Mouse (Mus musculus) neural tube, embryonic 13.5 days (tissue): ENCODE data around the gene Olfr600. TPM values are rescaled to one million over a fixed set of nuclear protein-coding genes. Genes with fewer than 3 reads are reported as not detected.
"Not testable (repeated sequence)": the region's sequence is repeated elsewhere in the genome, so short reads cannot be mapped to it uniquely, and the experiment has no call there.

ENCODE experiments used
- ATAC-seq: fragments of 200-750 bp; cut with Nextera tagmentation; 2 replicates; pipeline ENCODE4 v1.8.0; 2017; ENCODE audit warnings: low read depth, mild to moderate bottlenecking, moderate TSS enrichment, moderate library complexity
- H3K27ac ChIP-seq: fragments of 300-500 bp; sonication (generic); replicated peaks from 2 replicates; pipeline ENCODE4 v1.5.1; 2015; ENCODE audit warnings: moderate library complexity, mild to moderate bottlenecking, inconsistent platforms
- H3K27me3 ChIP-seq: fragments of 300-500 bp; sonication (generic); 2 replicates; pipeline ENCODE4 v1.6.1; 2015; ENCODE audit warnings: mild to moderate bottlenecking, inconsistent platforms
- H3K36me3 ChIP-seq: fragments of 300-500 bp; sonication (generic); 2 replicates; pipeline ENCODE4 v1.6.1; 2015; ENCODE audit warnings: mild to moderate bottlenecking, inconsistent platforms
- H3K4me1 ChIP-seq: fragments of 300-500 bp; sonication (generic); replicated peaks from 2 replicates; pipeline ENCODE4 v1.6.1; 2015; ENCODE audit warnings: inconsistent platforms
- H3K4me2 ChIP-seq: fragments of 300-500 bp; sonication (generic); 2 replicates; pipeline ENCODE4 v1.6.1; 2015; ENCODE audit warnings: inconsistent platforms, mild to moderate bottlenecking, moderate library complexity
- H3K4me3 ChIP-seq: fragments of 300-500 bp; sonication (generic); 2 replicates; pipeline ENCODE4 v1.5.1; 2015; ENCODE audit warnings: mild to moderate bottlenecking, inconsistent platforms
- H3K9ac ChIP-seq: fragments of 300-500 bp; sonication (generic); 2 replicates; pipeline ENCODE4 v1.6.1; 2015; ENCODE audit warnings: moderate library complexity, mild to moderate bottlenecking, inconsistent platforms
- H3K9me3 ChIP-seq: fragments of 300-500 bp; sonication (generic); 2 replicates; pipeline ENCODE4 v1.6.1; 2016; ENCODE audit warnings: inconsistent platforms
- WGBS: fragments of 180-500 bp; shearing (Covaris S2); methylation state at CpG from one replicate; pipeline ENCODE4 v1.1.7; 2015; 5-methylcytosine and 5-hydroxymethylcytosine counted together
- polyA plus RNA-seq: library from polyadenylated mRNA; unstranded; fragments of >200 nt; fragmentation: Nextera tagmentation; extraction: Ambion mirVana; gene quantifications from 2 replicates; pipeline ENCODE4 v1.2.1, GENCODE M21; 2015

Olfr600 gene
- not detected in 2 replicates for polyA plus RNA-seq

- Histone ChIP-seq H3K4me3 (no peak within 1 kb of the TSS), H3K4me1 (no peaks in the 10 kb centered on the region), H3K9me3 (no peaks in the 10 kb centered on the region), H3K36me3 (no peaks in the 10 kb centered on the region), H3K9ac (no peak within 1 kb of the TSS), H3K27me3 (no peaks in the 10 kb centered on the region), H3K4me2 (no peak within 1 kb of the TSS), H3K27ac (no peak within 1 kb of the TSS)
- ATAC-seq = no peak
Observed at GRCm38 (mm10) chr7:103349569-103349968, at the start of gene Olfr600. Gene Olfr600, minus strand, starts transcription at chr7:103349669.

- WGBS = 3% methylated on average over 1 of the region's 1 CpGs
Observed at GRCm38 (mm10) chr7:103398981-103399380, 49.5 kb upstream of the Olfr600 start.

GRCm38 (mm10) chr7:103397758-103398157 is 48.3 kb upstream of the Olfr600 start:
- no peaks in the 10 kb centered on the region for H3K9me3 ChIP-seq
- no peaks in the 10 kb centered on the region for H3K27me3 ChIP-seq
- H3K9ac ChIP-seq = no peak overlapping the region
- H3K27ac ChIP-seq = no peak overlapping the region
- no peaks in the 10 kb centered on the region for H3K36me3 ChIP-seq
- no peaks in the 10 kb centered on the region for H3K4me1 ChIP-seq
- no peak overlapping the region for H3K4me2 ChIP-seq
- H3K4me3 ChIP-seq = no peak overlapping the region
- ATAC-seq = no peak

More at GRCm38 (mm10) chr7:103398981-103399380, 49.5 kb upstream of the Olfr600 start:
- Histone ChIP-seq H3K9ac (no peak overlapping the region), H3K27me3 (no peaks in the 10 kb centered on the region), H3K9me3 (no peaks in the 10 kb centered on the region), H3K27ac (no peak overlapping the region), H3K36me3 (no peaks in the 10 kb centered on the region), H3K4me2 (no peak overlapping the region), H3K4me1 (no peaks in the 10 kb centered on the region), H3K4me3 (no peak overlapping the region)
- ATAC-seq = no peak

GRCm38 (mm10) chr7:103386077-103386476 is 36.6 kb upstream of the Olfr600 start, which contains the start of gene Olfr603:
Gene Olfr603, minus strand, starts transcription at chr7:103386177.
- no peaks in the 10 kb centered on the region for H3K36me3 ChIP-seq
- H3K4me3 ChIP-seq = no peak within 1 kb of the TSS
- no peaks in the 10 kb centered on the region for H3K9me3 ChIP-seq
- no peak for ATAC-seq
- no peak within 1 kb of the TSS for H3K4me2 ChIP-seq
- H3K4me1 ChIP-seq = no peaks in the 10 kb centered on the region
- H3K27me3 ChIP-seq = no peaks in the 10 kb centered on the region
- no peak within 1 kb of the TSS for H3K27ac ChIP-seq
- H3K9ac ChIP-seq = no peak within 1 kb of the TSS

GRCm38 (mm10) chr7:103362555-103362954 is 13.1 kb upstream of the Olfr600 start, which contains the start of gene Olfr601:
Gene Olfr601, minus strand, starts transcription at chr7:103362655.
- H3K4me2 ChIP-seq = no peak within 1 kb of the TSS
- no peak for ATAC-seq
- H3K4me3 ChIP-seq = no peak within 1 kb of the TSS
- WGBS = 88% methylated on average over 1 of the region's 1 CpGs
- no peaks in the 10 kb centered on the region for H3K9me3 ChIP-seq
- H3K27me3 ChIP-seq = no peaks in the 10 kb centered on the region
- no peak within 1 kb of the TSS for H3K9ac ChIP-seq
- no peak within 1 kb of the TSS for H3K27ac ChIP-seq
- no peaks in the 10 kb centered on the region for H3K4me1 ChIP-seq
- H3K36me3 ChIP-seq = no peaks in the 10 kb centered on the region

- Histone ChIP-seq H3K9me3 (no peaks in the 10 kb centered on the region), H3K9ac (no peak within 1 kb of the TSS), H3K27me3 (no peaks in the 10 kb centered on the region), H3K4me2 (no peak within 1 kb of the TSS), H3K4me3 (no peak within 1 kb of the TSS), H3K27ac (no peak within 1 kb of the TSS), H3K4me1 (no peaks in the 10 kb centered on the region), H3K36me3 (no peaks in the 10 kb centered on the region)
- WGBS = 88% methylated on average over 1 of the region's 1 CpGs
- no peak for ATAC-seq
Observed at GRCm38 (mm10) chr7:103335617-103336016, 13.9 kb downstream of the Olfr600 start, which contains the start of gene Olfr599. Gene Olfr599, plus strand, starts transcription at chr7:103335917.

GRCm38 (mm10) chr7:103323268-103323667 is 26.2 kb downstream of the Olfr600 start, which contains the start of gene Olfr598:
Gene Olfr598, plus strand, starts transcription at chr7:103323568.
- no peak within 1 kb of the TSS for H3K27ac ChIP-seq

GRCm38 (mm10) chr7:103316015-103316414 is 33.5 kb downstream of the Olfr600 start, which contains the start of gene Olfr597:
Gene Olfr597, plus strand, starts transcription at chr7:103316315.
- 94% methylated on average over 2 of the region's 2 CpGs for WGBS
- not testable (repeated sequence) for H3K27me3 ChIP-seq, ATAC-seq

More at GRCm38 (mm10) chr7:103323268-103323667, 26.2 kb downstream of the Olfr600 start, which contains the start of gene Olfr598:
- H3K27me3 ChIP-seq = no peaks in the 10 kb centered on the region
- no peak within 1 kb of the TSS for H3K9ac ChIP-seq
- H3K4me1 ChIP-seq = no peaks in the 10 kb centered on the region
- H3K4me3 ChIP-seq = no peak within 1 kb of the TSS
- no peak for ATAC-seq
- H3K9me3 ChIP-seq = no peaks in the 10 kb centered on the region
- no peaks in the 10 kb centered on the region for H3K36me3 ChIP-seq
- no peak within 1 kb of the TSS for H3K4me2 ChIP-seq

GRCm38 (mm10) chr7:103305348-103305747 is 44.1 kb downstream of the Olfr600 start, which contains the start of gene Olfr596:
Gene Olfr596, plus strand, starts transcription at chr7:103305648.
- 95% methylated on average over 2 of the region's 2 CpGs for WGBS
- not testable (repeated sequence) for ATAC-seq, H3K4me3 ChIP-seq

More at GRCm38 (mm10) chr7:103316015-103316414, 33.5 kb downstream of the Olfr600 start, which contains the start of gene Olfr597:
- not testable (repeated sequence) for H3K4me3 ChIP-seq, H3K36me3 ChIP-seq, H3K27ac ChIP-seq, H3K9ac ChIP-seq, H3K4me1 ChIP-seq, H3K4me2 ChIP-seq, H3K9me3 ChIP-seq

More at GRCm38 (mm10) chr7:103305348-103305747, 44.1 kb downstream of the Olfr600 start, which contains the start of gene Olfr596:
- not testable (repeated sequence) for H3K9ac ChIP-seq, H3K9me3 ChIP-seq, H3K4me1 ChIP-seq, H3K27me3 ChIP-seq, H3K27ac ChIP-seq, H3K36me3 ChIP-seq, H3K4me2 ChIP-seq

Other genes starting within 250 kb of the Olfr600 start
- not detected in 2 replicates for gene Olfr586, start 224.0 kb downstream of the Olfr600 start, polyA plus RNA-seq
- gene Olfr588-ps1, start 208.8 kb downstream of the Olfr600 start, polyA plus RNA-seq = not detected in 2 replicates
- gene Olfr589, start 193.3 kb downstream of the Olfr600 start, polyA plus RNA-seq = not detected in 2 replicates
- not detected in 2 replicates for gene Olfr591, start 171.3 kb downstream of the Olfr600 start, polyA plus RNA-seq
- not detected in 2 replicates for gene Olfr592, start 164.9 kb downstream of the Olfr600 start, polyA plus RNA-seq
- gene Olfr593, start 137.8 kb downstream of the Olfr600 start, polyA plus RNA-seq = not detected in 2 replicates
- gene Olfr594, start 132.7 kb downstream of the Olfr600 start, polyA plus RNA-seq = not detected in 2 replicates
- gene Usp17ld, start 97.2 kb downstream of the Olfr600 start, polyA plus RNA-seq = not detected in 2 replicates
- gene Olfr596, start 44.0 kb downstream of the Olfr600 start, polyA plus RNA-seq = not detected in 2 replicates
- gene Olfr597, start 33.4 kb downstream of the Olfr600 start, polyA plus RNA-seq = not detected in 2 replicates
- gene Olfr598, start 26.1 kb downstream of the Olfr600 start, polyA plus RNA-seq = not detected in 2 replicates
- not detected in 2 replicates for gene Olfr599, start 13.8 kb downstream of the Olfr600 start, polyA plus RNA-seq
- gene Olfr601, start 13.0 kb upstream of the Olfr600 start, polyA plus RNA-seq = not detected in 2 replicates
- not detected in 2 replicates for gene Olfr603, start 36.5 kb upstream of the Olfr600 start, polyA plus RNA-seq
- gene Usp17lc, start 65.4 kb upstream of the Olfr600 start, polyA plus RNA-seq = not detected in 2 replicates
- gene Olfr605, start 95.8 kb upstream of the Olfr600 start, polyA plus RNA-seq = not detected in 2 replicates
- gene Olfr606, start 99.4 kb upstream of the Olfr600 start, polyA plus RNA-seq = not detected in 2 replicates
- gene Olfr607, start 114.5 kb upstream of the Olfr600 start, polyA plus RNA-seq = not detected in 2 replicates
- not detected in 2 replicates for gene Olfr608, start 120.2 kb upstream of the Olfr600 start, polyA plus RNA-seq
- not detected in 2 replicates for gene Olfr609, start 148.4 kb upstream of the Olfr600 start, polyA plus RNA-seq
- gene Olfr610, start 162.5 kb upstream of the Olfr600 start, polyA plus RNA-seq = not detected in 2 replicates
- not detected in 2 replicates for gene Olfr611, start 171.2 kb upstream of the Olfr600 start, polyA plus RNA-seq
- gene Olfr612, start 193.0 kb upstream of the Olfr600 start, polyA plus RNA-seq = not detected in 2 replicates
- not detected in 2 replicates for gene Olfr613, start 198.4 kb upstream of the Olfr600 start, polyA plus RNA-seq
- not detected in 2 replicates for gene Olfr615, start 206.4 kb upstream of the Olfr600 start, polyA plus RNA-seq
- not detected in 2 replicates for gene Olfr616, start 219.5 kb upstream of the Olfr600 start, polyA plus RNA-seq
- not detected in 2 replicates for gene Olfr617, start 223.4 kb upstream of the Olfr600 start, polyA plus RNA-seq
- not detected in 2 replicates for gene Olfr618, start 240.4 kb upstream of the Olfr600 start, polyA plus RNA-seq